Mouse (Mus musculus): Measurements from ENCODE around the gene Mrpl39. TPM values are rescaled to one million over a fixed set of nuclear protein-coding genes. Genes with fewer than 3 reads are reported as not detected.

Mrpl39 gene
- polyA plus RNA-seq, 1 experiment from 2014 or later: 47.3 TPM

DNA sequence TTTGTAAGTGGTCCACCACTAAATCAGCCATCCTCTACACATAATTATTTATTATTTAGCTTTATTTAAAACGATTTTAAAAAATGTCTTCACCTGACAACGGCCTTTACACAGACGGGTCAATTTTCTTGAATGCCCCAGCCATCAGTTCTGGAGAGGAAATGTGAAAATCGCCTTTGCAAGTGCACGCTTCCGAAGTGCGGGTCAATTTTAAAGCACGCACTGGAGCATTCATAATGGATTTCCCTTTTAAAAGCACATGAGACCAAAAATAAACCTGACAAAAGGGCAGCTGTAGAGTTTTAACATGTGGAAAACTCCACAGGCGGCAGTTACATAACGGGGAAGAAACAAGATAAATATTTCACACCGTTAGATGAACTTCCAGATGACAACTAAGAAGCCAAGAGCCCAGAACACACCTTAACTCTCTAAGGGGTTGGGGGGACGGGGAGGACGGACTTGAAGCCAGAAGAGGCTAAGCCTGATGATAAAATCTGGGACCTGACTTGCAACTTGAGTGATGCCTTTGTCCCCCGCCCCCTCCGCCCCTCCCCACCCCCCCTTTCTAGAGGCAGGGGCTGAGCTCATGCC, 37.8 kb upstream of the Mrpl39 start:
- no peaks in the 10 kb centered on the region for H3K9me3 ChIP-seq
- peak overlapping the region; percentile 81 for H3K9ac ChIP-seq
- no peaks in the 10 kb centered on the region for H3K27me3 ChIP-seq (replicated peaks)
- no peaks in the 10 kb centered on the region; the same call in 1 of the 2 replicates for H3K4me1 ChIP-seq
- peak overlapping the region; percentile 84 for H3K4me2 ChIP-seq (replicated peaks)
- peak overlapping the region; percentile 88 for H3K27ac ChIP-seq
- H3K36me3 ChIP-seq: peaks cover under 1% of the 10 kb centered on the region; the same call in 1 of the 2 replicates
- WGBS: under 1% methylated on average over 15 of the region's 15 CpGs
- peak overlapping the region; percentile 72 for H3K4me3 ChIP-seq
- ATAC-seq (ENCODE audit: low FRiP score, low read depth): peak; percentile 52

DNA sequence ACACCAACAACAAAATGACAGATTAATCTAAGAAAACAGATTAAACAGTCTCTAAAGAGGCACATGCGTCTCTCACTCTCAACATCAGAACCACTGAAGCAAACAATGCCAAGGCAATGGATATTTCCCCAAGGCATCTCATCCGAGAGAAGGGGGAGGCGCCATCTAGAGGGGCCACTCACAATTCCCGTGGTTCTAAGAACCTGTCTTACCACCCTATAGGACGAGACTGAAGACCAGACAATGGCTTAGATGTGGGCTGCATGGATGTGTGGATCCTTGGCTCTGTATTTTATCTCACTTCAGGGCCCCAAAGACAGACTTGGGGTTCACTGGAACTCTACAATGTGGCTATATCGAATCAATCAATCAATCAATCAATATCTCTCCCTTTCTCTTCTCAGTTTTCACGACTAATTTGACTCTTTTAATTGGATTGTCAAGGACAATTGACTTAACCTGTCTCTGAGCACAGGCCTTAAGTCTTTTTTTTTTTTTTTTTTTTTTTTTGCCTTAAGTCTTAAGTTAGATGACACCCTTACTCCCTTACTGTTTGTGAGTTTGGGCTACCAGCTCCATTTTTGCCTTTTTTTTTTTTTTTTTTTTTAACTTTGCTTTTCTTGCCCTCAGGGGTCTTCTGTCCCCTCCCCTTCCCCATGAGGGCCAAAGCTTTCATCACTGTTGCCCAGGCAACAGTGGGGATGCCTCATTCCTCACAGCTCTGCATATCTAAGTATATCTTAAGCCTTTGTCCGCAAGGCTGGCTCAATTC, 37.1 kb upstream of the Mrpl39 start:
- peak overlapping the region; percentile 72 for H3K4me3 ChIP-seq
- WGBS: 7% methylated on average over 8 of the region's 8 CpGs
- no peaks in the 10 kb centered on the region; the same call in 1 of the 2 replicates for H3K36me3 ChIP-seq
- H3K4me1 ChIP-seq: no peaks in the 10 kb centered on the region; the same call in 1 of the 2 replicates
- no peaks in the 10 kb centered on the region for H3K27me3 ChIP-seq (replicated peaks)
- ATAC-seq (ENCODE audit: low FRiP score, low read depth): peak; percentile 59
- no peak overlapping the region for H3K9ac ChIP-seq
- H3K9me3 ChIP-seq: no peaks in the 10 kb centered on the region
- peak overlapping the region; percentile 88; the same call in 1 of the 2 replicates for H3K27ac ChIP-seq
- peak overlapping the region; percentile 84 for H3K4me2 ChIP-seq (replicated peaks)

DNA sequence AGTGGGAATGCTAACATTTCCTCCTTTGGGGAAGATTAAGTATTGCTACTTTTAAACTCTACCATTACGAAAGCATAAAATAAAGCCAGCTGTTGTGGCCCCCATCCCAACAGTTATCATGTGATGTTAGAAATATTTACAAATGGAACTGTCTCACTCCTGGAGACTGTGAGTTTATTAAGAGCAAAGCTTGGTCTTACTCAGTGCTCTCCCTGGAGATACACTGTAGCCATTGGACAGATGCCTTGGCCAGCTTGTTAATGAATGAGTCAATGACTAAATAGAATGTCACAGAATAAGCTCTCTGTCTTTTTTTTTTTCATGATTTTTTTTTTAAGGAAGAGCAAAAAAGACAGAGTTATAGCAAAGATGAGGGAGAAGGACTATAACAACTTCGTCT, 35.9 kb upstream of the Mrpl39 start:
- 85% methylated on average over 2 of the region's 2 CpGs for WGBS

DNA sequence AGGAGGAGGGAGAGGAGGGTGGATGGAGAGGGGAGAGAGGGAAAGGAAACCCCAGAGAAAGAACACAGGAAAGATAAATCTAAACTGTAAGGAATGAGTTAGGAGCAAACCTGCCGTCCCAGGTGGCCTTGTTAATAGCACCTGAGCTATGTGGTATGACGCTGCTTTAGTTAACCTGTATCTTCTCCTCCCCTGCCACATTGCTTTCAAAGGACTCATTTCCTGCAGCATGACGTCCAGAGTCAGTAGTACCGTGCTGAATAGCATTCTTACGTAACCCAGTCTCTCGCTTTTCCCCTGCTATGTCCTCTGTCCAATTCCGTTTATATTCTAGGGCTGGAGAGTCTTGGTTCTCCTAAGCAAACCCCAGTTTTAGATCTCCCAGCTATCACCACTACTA, 35.3 kb upstream of the Mrpl39 start:
- H3K4me2 ChIP-seq (replicated peaks): no peak overlapping the region
- H3K36me3 ChIP-seq: no peaks in the 10 kb centered on the region
- H3K27ac ChIP-seq: no peak overlapping the region
- H3K9ac ChIP-seq: no peak overlapping the region
- H3K4me3 ChIP-seq: no peak overlapping the region
- 90% methylated on average over 7 of the region's 7 CpGs for WGBS
- ATAC-seq (ENCODE audit: low FRiP score, low read depth): no peak
- no peaks in the 10 kb centered on the region for H3K27me3 ChIP-seq (replicated peaks)
- H3K9me3 ChIP-seq: no peaks in the 10 kb centered on the region
- H3K4me1 ChIP-seq: no peaks in the 10 kb centered on the region; the same call in 1 of the 2 replicates

More for the DNA sequence above, 35.9 kb upstream of the Mrpl39 start:
- Histone ChIP-seq H3K27ac (no peak overlapping the region), H3K4me2 (replicated peaks) (no peak overlapping the region), H3K4me3 (no peak overlapping the region), H3K4me1 (no peaks in the 10 kb centered on the region; the same call in 1 of the 2 replicates), H3K36me3 (no peaks in the 10 kb centered on the region), H3K9ac (no peak overlapping the region), H3K9me3 (no peaks in the 10 kb centered on the region), H3K27me3 (replicated peaks) (no peaks in the 10 kb centered on the region)
- no peak for ATAC-seq (ENCODE audit: low FRiP score, low read depth)

DNA sequence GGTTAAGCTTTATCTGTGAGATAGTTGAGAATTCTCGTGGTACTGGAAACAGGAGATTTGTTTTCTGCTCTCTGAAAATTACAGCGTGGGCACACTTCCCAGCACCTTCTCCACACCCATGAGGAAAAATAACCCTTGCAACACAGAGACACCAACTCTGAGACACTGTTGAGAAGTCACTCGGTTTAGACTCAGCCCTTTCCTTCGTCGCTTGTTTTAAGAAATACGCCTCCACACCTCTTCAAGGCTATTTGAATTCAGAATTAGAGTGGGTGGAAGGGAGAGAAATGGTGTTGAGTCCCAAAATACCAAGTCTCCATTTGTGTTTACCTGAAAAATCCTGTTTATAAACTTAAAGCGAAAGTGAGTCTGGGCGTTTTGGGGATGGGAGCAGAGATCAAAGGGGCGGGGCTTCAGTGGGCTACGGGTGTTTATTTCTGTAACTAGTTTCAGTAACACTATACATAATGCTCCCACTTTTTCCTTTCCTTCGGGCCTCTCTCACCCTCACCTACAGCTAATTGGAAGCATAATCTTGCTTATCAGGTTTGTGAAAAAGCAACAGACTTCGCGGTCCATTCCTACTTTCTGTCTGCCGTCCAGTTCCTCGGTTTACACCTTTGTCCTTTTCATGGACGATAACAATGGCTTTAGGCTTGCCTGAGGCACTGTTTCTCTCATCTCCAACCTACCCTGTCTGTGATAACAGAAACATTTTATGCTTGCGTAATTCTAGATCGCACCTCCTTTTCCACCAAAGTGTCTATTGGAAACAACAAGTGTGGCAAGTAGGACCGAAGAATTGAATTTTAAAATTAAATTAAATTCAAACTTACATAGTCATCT, 34.3 kb upstream of the Mrpl39 start:
- Histone ChIP-seq H3K9me3 (no peaks in the 10 kb centered on the region), H3K4me2 (replicated peaks) (no peak overlapping the region), H3K4me3 (no peak overlapping the region), H3K4me1 (no peaks in the 10 kb centered on the region; the same call in 1 of the 2 replicates), H3K27me3 (replicated peaks) (no peaks in the 10 kb centered on the region), H3K9ac (no peak overlapping the region), H3K36me3 (no peaks in the 10 kb centered on the region), H3K27ac (no peak overlapping the region)
- ATAC-seq (ENCODE audit: low FRiP score, low read depth): no peak
- WGBS: 86% methylated on average over 19 of the region's 19 CpGs

DNA sequence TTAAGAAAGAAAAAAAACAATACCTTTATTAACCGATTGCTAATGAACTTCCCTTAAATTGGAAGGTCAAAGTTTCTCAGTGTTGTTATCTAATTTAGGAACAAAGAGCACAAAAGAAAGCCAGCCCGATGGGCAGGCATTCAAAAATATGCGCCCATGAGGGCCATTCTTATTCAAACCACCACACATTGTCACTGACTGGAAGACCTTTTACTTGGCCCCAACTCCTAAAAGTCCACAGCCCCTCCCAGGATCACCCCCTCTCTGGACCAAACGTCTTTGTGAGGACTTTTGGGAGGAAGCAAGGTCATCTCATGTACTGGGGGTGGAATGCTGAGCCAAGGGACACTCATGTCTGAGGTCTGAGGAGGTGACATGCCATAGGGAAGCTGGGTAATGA, 33.6 kb upstream of the Mrpl39 start:
- no peak overlapping the region for H3K4me2 ChIP-seq (replicated peaks)
- ATAC-seq (ENCODE audit: low FRiP score, low read depth): no peak
- H3K27me3 ChIP-seq (replicated peaks): no peaks in the 10 kb centered on the region
- no peaks in the 10 kb centered on the region; the same call in 1 of the 2 replicates for H3K4me1 ChIP-seq
- 51% methylated on average over 4 of the region's 4 CpGs for WGBS
- no peak overlapping the region for H3K4me3 ChIP-seq
- H3K27ac ChIP-seq: no peak overlapping the region
- H3K9ac ChIP-seq: no peak overlapping the region
- H3K36me3 ChIP-seq: no peaks in the 10 kb centered on the region
- H3K9me3 ChIP-seq: no peaks in the 10 kb centered on the region

DNA sequence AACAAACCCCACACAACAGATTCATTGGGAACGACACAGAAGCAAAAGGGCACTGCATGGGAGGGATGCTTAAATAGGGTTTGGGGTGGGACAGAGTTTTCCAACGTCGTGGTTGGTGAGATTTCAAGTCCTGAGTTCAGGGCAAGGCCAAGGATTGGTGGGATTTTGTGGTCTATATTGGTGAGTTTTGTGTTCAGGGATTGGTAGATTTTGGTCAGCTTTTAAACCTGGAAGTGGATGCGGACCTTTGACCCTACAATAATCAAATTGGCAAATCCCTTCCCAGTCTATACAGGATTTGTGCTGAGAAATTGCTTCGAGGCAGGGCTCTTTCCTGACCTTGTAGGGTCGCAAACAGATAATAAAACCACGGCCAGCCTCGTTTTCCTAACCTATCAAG, 32.4 kb upstream of the Mrpl39 start:
- Histone ChIP-seq H3K9me3 (no peaks in the 10 kb centered on the region), H3K4me3 (no peak overlapping the region), H3K4me2 (replicated peaks) (no peak overlapping the region), H3K9ac (no peak overlapping the region), H3K36me3 (no peaks in the 10 kb centered on the region), H3K4me1 (no peaks in the 10 kb centered on the region; the same call in 1 of the 2 replicates), H3K27ac (no peak overlapping the region), H3K27me3 (replicated peaks) (no peaks in the 10 kb centered on the region)
- 84% methylated on average over 8 of the region's 8 CpGs for WGBS
- ATAC-seq (ENCODE audit: low FRiP score, low read depth): no peak

DNA sequence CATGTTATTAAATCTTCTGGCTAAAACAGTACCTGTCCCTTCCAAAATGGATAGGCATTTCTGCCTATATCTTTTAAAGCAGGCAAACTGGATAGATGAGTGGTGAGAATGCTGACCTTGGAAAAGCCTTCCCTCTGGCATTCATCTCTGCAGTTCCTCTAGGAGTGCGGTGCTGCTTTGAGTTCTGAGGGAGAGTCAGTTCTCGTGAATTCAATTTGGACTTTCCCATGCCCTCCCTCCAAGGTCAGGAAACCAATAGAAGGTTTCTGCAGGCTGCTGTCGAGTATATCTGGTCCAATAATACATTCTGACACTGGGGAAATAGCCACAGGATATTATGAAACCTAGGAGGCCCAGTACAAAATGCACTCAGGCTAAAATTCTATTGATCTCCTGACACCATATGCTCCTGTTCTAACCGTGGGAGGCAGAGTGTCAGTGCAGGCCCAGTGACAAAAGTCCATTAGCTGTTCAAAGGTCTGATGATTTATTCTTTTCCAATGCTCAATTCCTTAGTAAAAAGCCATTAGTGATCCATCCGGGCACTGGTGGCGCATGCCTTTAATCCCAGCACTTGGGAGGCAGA, 10.3 kb upstream of the Mrpl39 start:
- Histone ChIP-seq H3K27me3 (replicated peaks) (no peaks in the 10 kb centered on the region), H3K9ac (no peak overlapping the region), H3K4me3 (no peak overlapping the region), H3K36me3 (no peaks in the 10 kb centered on the region), H3K9me3 (no peaks in the 10 kb centered on the region), H3K27ac (no peak overlapping the region), H3K4me2 (replicated peaks) (no peak overlapping the region), H3K4me1 (no peaks in the 10 kb centered on the region)
- no peak for ATAC-seq (ENCODE audit: low FRiP score, low read depth)
- WGBS: 75% methylated on average over 6 of the region's 6 CpGs

DNA sequence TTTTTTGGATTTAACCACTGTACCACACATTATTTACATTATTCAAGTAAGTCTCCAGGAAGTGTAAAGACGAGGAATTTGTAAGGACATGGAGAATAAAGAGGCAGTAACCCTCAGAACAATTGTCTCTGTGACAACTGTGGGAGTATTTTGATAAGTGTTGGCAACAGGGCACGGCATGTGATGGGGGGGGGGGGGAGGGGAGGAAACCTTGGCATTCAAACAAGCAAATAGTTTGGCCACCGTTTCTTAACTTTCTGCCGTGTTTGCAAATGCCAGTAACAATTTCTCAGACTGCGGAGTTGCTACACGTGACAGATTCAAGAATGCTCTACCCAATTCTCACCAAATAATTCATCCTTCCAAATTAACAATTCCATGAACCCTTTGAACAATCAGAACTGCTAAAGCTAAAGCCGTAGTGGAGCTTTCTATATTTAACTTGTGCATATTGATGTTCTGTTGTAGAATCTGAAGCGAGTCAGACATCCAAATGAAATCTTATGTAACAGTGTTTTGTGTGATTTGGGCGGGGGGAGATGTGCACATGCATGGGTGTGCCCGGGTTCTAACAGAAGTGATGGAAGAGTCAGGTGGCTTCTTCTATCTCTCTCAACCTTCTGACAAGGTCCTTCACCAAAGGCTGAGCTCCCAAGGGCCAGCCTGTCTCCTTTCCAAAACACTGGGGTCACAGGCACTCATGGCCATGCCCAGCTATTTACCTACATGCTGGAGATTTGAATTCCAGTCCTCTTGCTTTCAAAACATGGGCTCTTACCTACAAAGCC, 9.4 kb upstream of the Mrpl39 start:
- Histone ChIP-seq H3K4me2 (replicated peaks) (no peak overlapping the region), H3K27me3 (replicated peaks) (no peaks in the 10 kb centered on the region), H3K36me3 (no peaks in the 10 kb centered on the region), H3K9ac (no peak overlapping the region), H3K4me3 (no peak overlapping the region), H3K4me1 (no peaks in the 10 kb centered on the region), H3K9me3 (no peaks in the 10 kb centered on the region), H3K27ac (no peak overlapping the region)
- 78% methylated on average over 10 of the region's 10 CpGs for WGBS
- ATAC-seq (ENCODE audit: low FRiP score, low read depth): no peak

DNA sequence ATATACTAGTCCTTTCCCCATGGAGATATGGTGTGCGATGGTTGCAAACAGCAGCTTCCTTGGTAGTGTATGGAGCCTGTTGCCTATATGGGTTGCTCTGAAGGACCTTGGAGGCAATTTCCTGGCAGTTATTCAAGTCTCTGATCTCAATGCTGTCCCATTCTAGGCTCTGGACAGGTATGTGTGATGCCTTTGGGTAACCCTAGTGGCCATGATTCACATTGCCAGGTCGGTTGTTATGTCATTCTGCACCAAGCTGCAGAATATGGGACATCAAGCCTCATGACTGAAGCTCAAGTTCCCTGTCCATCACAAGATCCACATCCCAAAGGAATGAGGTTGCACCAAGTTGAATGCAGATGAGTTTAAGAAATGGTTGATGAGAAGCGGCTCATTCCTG, 1.8 kb upstream of the Mrpl39 start:
- H3K4me1 ChIP-seq: peaks cover 9% of the 10 kb centered on the region
- H3K27me3 ChIP-seq (replicated peaks): no peaks in the 10 kb centered on the region
- H3K4me2 ChIP-seq (replicated peaks): no peak overlapping the region
- no peaks in the 10 kb centered on the region for H3K36me3 ChIP-seq
- no peak overlapping the region for H3K9ac ChIP-seq
- 73% methylated on average over 3 of the region's 3 CpGs for WGBS
- no peak for ATAC-seq (ENCODE audit: low FRiP score, low read depth)
- no peaks in the 10 kb centered on the region for H3K9me3 ChIP-seq
- H3K27ac ChIP-seq: no peak overlapping the region
- no peak overlapping the region for H3K4me3 ChIP-seq

DNA sequence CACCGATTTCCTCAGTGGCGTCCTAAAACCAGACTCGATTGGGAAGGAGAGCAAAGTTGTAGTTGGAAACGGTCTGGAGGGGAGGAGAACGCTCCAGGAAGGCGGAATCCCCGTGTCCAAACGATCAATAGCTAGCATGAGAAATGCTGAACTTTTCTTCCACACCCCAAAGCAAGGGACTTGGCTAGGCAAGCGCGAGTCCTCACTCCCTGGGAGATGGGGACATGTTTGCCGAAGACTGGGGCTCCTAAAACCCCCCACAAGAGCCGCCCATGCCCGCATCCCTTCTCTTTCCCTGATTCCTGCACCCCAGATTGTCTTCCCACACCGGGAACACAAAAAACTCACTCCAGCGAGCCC, 756 bp downstream of the Mrpl39 start:
- no peaks in the 10 kb centered on the region for H3K27me3 ChIP-seq (replicated peaks)
- peak; percentile 58 for ATAC-seq (ENCODE audit: low FRiP score, low read depth)
- 0 out of 2 replicates have a peak overlapping the region, but pooled peaks have one; percentile 10 for H3K27ac ChIP-seq
- peak overlapping the region; percentile 71 for H3K9ac ChIP-seq
- H3K4me2 ChIP-seq (replicated peaks): peak overlapping the region; percentile 69
- H3K4me1 ChIP-seq: peaks cover 9% of the 10 kb centered on the region
- 1% methylated on average over 15 of the region's 15 CpGs for WGBS
- peaks cover 20% of the 10 kb centered on the region for H3K36me3 ChIP-seq
- no peaks in the 10 kb centered on the region for H3K9me3 ChIP-seq
- peak overlapping the region; percentile 64 for H3K4me3 ChIP-seq
